Mouse (Mus musculus): ENCODE measurements around the gene Veph1. TPM values are rescaled to one million over a fixed set of nuclear protein-coding genes. Genes with fewer than 3 reads are reported as not detected.

Veph1 gene
- polyA plus RNA-seq, 1 experiment from 2014 or later: 17.3 TPM

GRCm38 (mm10) chr3:66166606-66167290, 129.9 kb downstream of the Veph1 start:
- H3K9ac ChIP-seq (ENCODE audit: low read depth, low read length): no peak overlapping the region
- no peaks in the 10 kb centered on the region for H3K36me3 ChIP-seq (ENCODE audit: insufficient read depth, low read length)
- H3K27me3 ChIP-seq (ENCODE audit: insufficient read depth, low read length): no peaks in the 10 kb centered on the region
- H3K27ac ChIP-seq: no peak overlapping the region
- H3K4me1 ChIP-seq (replicated peaks; ENCODE audit: insufficient read depth, low read length): no peaks in the 10 kb centered on the region
- ATAC-seq (replicated peaks; ENCODE audit: low FRiP score, low read depth) (no peak), DNase-seq (ENCODE audit: low spot score) (no peak)
- no peak for TF ChIP-seq CTCF (IDR thresholded peaks at IDR 0.05; ENCODE audit: low read depth)
- no peak overlapping the region for H3K4me2 ChIP-seq (ENCODE audit: low read length)
- no peak overlapping the region for H3K4me3 ChIP-seq (replicated peaks; ENCODE audit: low read depth, low read length)
- 81% methylated on average over 6 of the region's 6 CpGs for WGBS
- no peaks in the 10 kb centered on the region for H3K9me3 ChIP-seq (replicated peaks; ENCODE audit: low read length)

- H3K9ac ChIP-seq (ENCODE audit: low read depth, low read length): no peak overlapping the region
- H3K9me3 ChIP-seq (replicated peaks; ENCODE audit: low read length): no peaks in the 10 kb centered on the region
- H3K4me2 ChIP-seq (ENCODE audit: low read length): no peak overlapping the region
- H3K27ac ChIP-seq: no peak overlapping the region
- whole genome bisulfite sequencing: 87% methylated on average over 5 of the region's 5 CpGs
- no peaks in the 10 kb centered on the region for H3K27me3 ChIP-seq (ENCODE audit: insufficient read depth, low read length)
- ATAC-seq (replicated peaks; ENCODE audit: low FRiP score, low read depth) (no peak), DNase-seq (ENCODE audit: low spot score) (no peak)
- no peak overlapping the region for H3K4me3 ChIP-seq (replicated peaks; ENCODE audit: low read depth, low read length)
- no peak for TF ChIP-seq CTCF (IDR thresholded peaks at IDR 0.05; ENCODE audit: low read depth)
- H3K4me1 ChIP-seq (replicated peaks; ENCODE audit: insufficient read depth, low read length): no peaks in the 10 kb centered on the region
- H3K36me3 ChIP-seq (ENCODE audit: insufficient read depth, low read length): no peaks in the 10 kb centered on the region
Measured at GRCm38 (mm10) chr3:66165026-66165425, 131.6 kb downstream of the Veph1 start.

GRCm38 (mm10) chr3:66164585-66164984, 132.1 kb downstream of the Veph1 start:
- no peak overlapping the region for H3K27ac ChIP-seq
- TF ChIP-seq CTCF (IDR thresholded peaks at IDR 0.05; ENCODE audit: low read depth): no peak
- H3K9me3 ChIP-seq (replicated peaks; ENCODE audit: low read length): no peaks in the 10 kb centered on the region
- no peaks in the 10 kb centered on the region for H3K36me3 ChIP-seq (ENCODE audit: insufficient read depth, low read length)
- H3K27me3 ChIP-seq (ENCODE audit: insufficient read depth, low read length): no peaks in the 10 kb centered on the region
- WGBS: 61% methylated on average over 3 of the region's 3 CpGs
- H3K4me2 ChIP-seq (ENCODE audit: low read length): no peak overlapping the region
- DNase-seq (ENCODE audit: low spot score) (no peak), ATAC-seq (replicated peaks; ENCODE audit: low FRiP score, low read depth) (no peak)
- H3K4me3 ChIP-seq (replicated peaks; ENCODE audit: low read depth, low read length): no peak overlapping the region
- H3K9ac ChIP-seq (ENCODE audit: low read depth, low read length): no peak overlapping the region
- H3K4me1 ChIP-seq (replicated peaks; ENCODE audit: insufficient read depth, low read length): no peaks in the 10 kb centered on the region

GRCm38 (mm10) chr3:66162612-66163011, 134.0 kb downstream of the Veph1 start:
- TF ChIP-seq CTCF (IDR thresholded peaks at IDR 0.05; ENCODE audit: low read depth): no peak
- no peaks in the 10 kb centered on the region for H3K27me3 ChIP-seq (ENCODE audit: insufficient read depth, low read length)
- no peak for ATAC-seq (replicated peaks; ENCODE audit: low FRiP score, low read depth)
- H3K4me3 ChIP-seq (replicated peaks; ENCODE audit: low read depth, low read length): no peak overlapping the region
- no peak overlapping the region for H3K4me2 ChIP-seq (ENCODE audit: low read length)
- no peak overlapping the region for H3K27ac ChIP-seq
- peak; percentile 4 for DNase-seq (ENCODE audit: low spot score)
- 52% methylated on average over 6 of the region's 6 CpGs for WGBS
- H3K36me3 ChIP-seq (ENCODE audit: insufficient read depth, low read length): no peaks in the 10 kb centered on the region
- H3K9me3 ChIP-seq (replicated peaks; ENCODE audit: low read length): no peaks in the 10 kb centered on the region
- H3K9ac ChIP-seq (ENCODE audit: low read depth, low read length): no peak overlapping the region
- no peaks in the 10 kb centered on the region for H3K4me1 ChIP-seq (replicated peaks; ENCODE audit: insufficient read depth, low read length)

- 66% methylated on average over 8 of the region's 8 CpGs for WGBS
- no peaks in the 10 kb centered on the region for H3K36me3 ChIP-seq (ENCODE audit: insufficient read depth, low read length)
- no peak overlapping the region for H3K4me3 ChIP-seq (replicated peaks; ENCODE audit: low read depth, low read length)
- H3K4me1 ChIP-seq (replicated peaks; ENCODE audit: insufficient read depth, low read length): no peaks in the 10 kb centered on the region
- no peaks in the 10 kb centered on the region for H3K27me3 ChIP-seq (ENCODE audit: insufficient read depth, low read length)
- no peak overlapping the region for H3K27ac ChIP-seq
- no peaks in the 10 kb centered on the region for H3K9me3 ChIP-seq (replicated peaks; ENCODE audit: low read length)
- ATAC-seq (replicated peaks; ENCODE audit: low FRiP score, low read depth) (no peak), DNase-seq (ENCODE audit: low spot score) (no peak)
- no peak overlapping the region for H3K9ac ChIP-seq (ENCODE audit: low read depth, low read length)
- no peak for TF ChIP-seq CTCF (IDR thresholded peaks at IDR 0.05; ENCODE audit: low read depth)
- H3K4me2 ChIP-seq (ENCODE audit: low read length): no peak overlapping the region
Measured at GRCm38 (mm10) chr3:66157947-66158346, 138.7 kb downstream of the Veph1 start.

GRCm38 (mm10) chr3:66137601-66138000, 159.0 kb downstream of the Veph1 start:
- H3K4me2 ChIP-seq (ENCODE audit: low read length): no peak overlapping the region
- ATAC-seq (replicated peaks; ENCODE audit: low FRiP score, low read depth) (no peak), DNase-seq (ENCODE audit: low spot score) (no peak)
- WGBS: 79% methylated on average over 7 of the region's 7 CpGs
- no peak overlapping the region for H3K4me3 ChIP-seq (replicated peaks; ENCODE audit: low read depth, low read length)
- H3K9ac ChIP-seq (ENCODE audit: low read depth, low read length): no peak overlapping the region
- no peaks in the 10 kb centered on the region for H3K36me3 ChIP-seq (ENCODE audit: insufficient read depth, low read length)
- H3K9me3 ChIP-seq (replicated peaks; ENCODE audit: low read length): no peaks in the 10 kb centered on the region
- TF ChIP-seq CTCF (IDR thresholded peaks at IDR 0.05; ENCODE audit: low read depth): no peak
- H3K4me1 ChIP-seq (replicated peaks; ENCODE audit: insufficient read depth, low read length): no peaks in the 10 kb centered on the region
- no peak overlapping the region for H3K27ac ChIP-seq
- no peaks in the 10 kb centered on the region for H3K27me3 ChIP-seq (ENCODE audit: insufficient read depth, low read length)
